Mouse (Mus musculus) retina, embryonic 14.5 days (tissue): Measurements from ENCODE around the gene Ptma.
"Not testable (repeated sequence)": the region's sequence is repeated elsewhere in the genome, so short reads cannot be mapped to it uniquely, and the experiment has no call there.

Experiments used
- DNase-seq: peaks from one replicate; pipeline ENCODE4 v3.0.0-alpha.2; 2015; ENCODE audit warnings: low spot score

Ptma gene

GRCm38 (mm10) chr1:86497361-86497760 is 29.2 kb upstream of the Ptma start:
- no peak for DNase-seq

GRCm38 (mm10) chr1:86497986-86498385 is 28.5 kb upstream of the Ptma start:
- DNase-seq: no peak

GRCm38 (mm10) chr1:86498611-86499010 is 27.9 kb upstream of the Ptma start:
- peak; percentile 62 for DNase-seq

DNA sequence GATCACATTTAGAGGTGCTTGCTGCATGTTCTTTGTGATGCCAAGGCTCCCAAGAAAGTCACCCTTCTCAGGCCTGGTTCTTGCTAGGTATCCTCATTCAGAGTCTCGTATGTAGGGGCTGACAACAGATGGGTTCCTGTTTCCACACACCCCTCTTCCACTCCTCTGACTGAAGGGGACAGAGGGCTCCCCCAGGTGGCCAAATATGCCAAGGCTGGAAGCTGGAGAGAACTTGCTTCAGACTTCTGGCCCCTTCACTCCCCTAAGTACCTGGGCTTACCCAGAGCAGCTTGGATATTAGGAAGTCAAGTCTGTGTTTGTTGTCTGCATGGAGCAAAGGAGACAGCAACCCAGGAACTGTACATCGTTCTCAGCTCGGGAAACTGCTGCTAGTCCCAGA is 26.6 kb upstream of the Ptma start:
- DNase-seq: peak; percentile 74

GRCm38 (mm10) chr1:86500681-86501080 is 25.8 kb upstream of the Ptma start:
- no peak for DNase-seq

DNA sequence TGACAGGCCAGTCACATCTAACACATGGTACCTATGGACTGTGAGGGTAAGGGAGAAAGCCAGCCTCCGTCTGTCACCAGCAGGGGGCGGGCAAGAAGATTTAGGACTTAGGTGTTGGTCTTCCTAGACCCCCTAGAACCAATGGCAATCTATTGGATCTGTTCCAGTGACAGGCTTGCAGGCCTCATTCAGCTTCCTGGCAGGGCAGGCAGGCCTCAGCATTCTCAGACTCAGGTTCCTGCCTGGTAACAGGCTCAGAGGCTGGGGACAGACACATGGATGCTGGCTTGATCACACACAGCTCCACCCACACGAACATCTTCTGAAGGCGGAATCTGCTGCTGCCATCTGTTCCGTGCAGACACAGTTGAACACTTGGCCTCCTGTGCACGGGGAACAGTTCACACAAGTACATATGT is 25.4 kb upstream of the Ptma start:
- DNase-seq: peak; percentile 86

GRCm38 (mm10) chr1:86501559-86501958 is 25.0 kb upstream of the Ptma start:
- peak; percentile 96 for DNase-seq

- no peak for DNase-seq
Measured at GRCm38 (mm10) chr1:86502221-86503048, 24.1 kb upstream of the Ptma start.

- DNase-seq: peak; percentile 61
Measured at GRCm38 (mm10) chr1:86503165-86503747, 23.3 kb upstream of the Ptma start.

DNA sequence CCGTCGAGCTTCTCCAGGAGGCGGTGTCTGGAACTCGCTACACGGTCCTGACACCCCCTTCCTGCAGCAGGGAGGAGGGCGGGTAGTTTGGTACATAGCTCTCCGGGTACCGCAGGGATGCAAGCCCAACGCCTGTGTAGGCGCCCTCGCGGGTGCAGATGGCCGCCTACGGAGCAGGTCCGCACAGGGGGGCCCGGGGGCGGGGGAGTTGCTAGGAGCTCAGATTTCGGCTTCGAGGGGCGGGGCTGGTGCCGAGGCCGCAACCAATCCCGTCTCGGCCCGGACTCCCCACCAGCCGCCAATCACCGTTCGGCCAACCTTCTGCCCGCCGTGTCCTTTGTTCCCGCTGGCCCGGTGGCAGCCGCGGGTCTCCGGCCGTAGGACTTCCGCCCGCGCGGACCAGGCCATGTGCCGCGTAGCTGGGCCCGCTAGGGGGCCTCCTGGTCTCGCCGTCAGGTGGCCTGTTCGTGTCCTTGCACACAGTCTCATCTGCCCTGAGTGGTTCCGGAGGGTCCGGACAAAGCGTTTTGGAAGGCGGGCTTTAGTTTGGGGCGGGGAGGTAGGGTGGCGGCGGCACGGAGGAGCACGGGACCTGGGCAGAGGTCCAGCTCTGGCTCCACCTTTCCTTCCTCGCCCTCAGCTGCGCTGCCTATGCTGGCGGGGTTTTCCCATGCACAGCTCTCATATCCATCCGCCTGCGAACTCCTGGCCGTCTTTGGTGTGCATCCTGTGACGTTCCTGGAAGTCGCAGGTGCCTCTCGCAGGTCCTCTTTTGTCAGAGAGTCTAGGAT is 22.4 kb upstream of the Ptma start:
- peak; percentile 96 for DNase-seq

- no peak for DNase-seq
Measured at GRCm38 (mm10) chr1:86504697-86505421, 21.7 kb upstream of the Ptma start.

DNA sequence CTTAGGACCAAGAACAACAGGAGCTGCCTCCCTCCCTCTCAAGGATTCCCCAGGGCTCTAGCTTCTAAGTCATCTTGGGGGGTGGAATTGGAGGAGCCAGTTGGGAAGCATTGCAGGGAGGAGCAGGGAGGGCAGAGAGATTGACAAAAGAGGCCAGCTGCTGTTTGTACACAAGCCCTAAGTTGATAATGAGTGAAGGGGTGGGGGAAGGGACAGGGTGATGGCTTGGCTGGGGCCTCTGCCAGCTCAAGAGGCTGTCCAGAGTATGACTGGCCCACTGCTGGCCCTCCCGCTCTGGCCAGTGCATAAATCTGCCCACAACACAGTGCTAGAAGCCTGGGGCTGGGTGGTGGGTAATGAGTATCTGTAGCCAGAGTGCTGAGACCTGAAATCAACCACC is 21.1 kb upstream of the Ptma start:
- DNase-seq: peak; percentile 65

- no peak for DNase-seq
Measured at GRCm38 (mm10) chr1:86506420-86506819, 20.1 kb upstream of the Ptma start.

- no peak for DNase-seq
Measured at GRCm38 (mm10) chr1:86507866-86508265, 18.7 kb upstream of the Ptma start.

GRCm38 (mm10) chr1:86509410-86509809 is 17.1 kb upstream of the Ptma start:
- peak; percentile 91 for DNase-seq

GRCm38 (mm10) chr1:86510266-86510665 is 16.3 kb upstream of the Ptma start:
- DNase-seq: no peak

GRCm38 (mm10) chr1:86510676-86511441 is 15.7 kb upstream of the Ptma start:
- peak; percentile 56 for DNase-seq

DNA sequence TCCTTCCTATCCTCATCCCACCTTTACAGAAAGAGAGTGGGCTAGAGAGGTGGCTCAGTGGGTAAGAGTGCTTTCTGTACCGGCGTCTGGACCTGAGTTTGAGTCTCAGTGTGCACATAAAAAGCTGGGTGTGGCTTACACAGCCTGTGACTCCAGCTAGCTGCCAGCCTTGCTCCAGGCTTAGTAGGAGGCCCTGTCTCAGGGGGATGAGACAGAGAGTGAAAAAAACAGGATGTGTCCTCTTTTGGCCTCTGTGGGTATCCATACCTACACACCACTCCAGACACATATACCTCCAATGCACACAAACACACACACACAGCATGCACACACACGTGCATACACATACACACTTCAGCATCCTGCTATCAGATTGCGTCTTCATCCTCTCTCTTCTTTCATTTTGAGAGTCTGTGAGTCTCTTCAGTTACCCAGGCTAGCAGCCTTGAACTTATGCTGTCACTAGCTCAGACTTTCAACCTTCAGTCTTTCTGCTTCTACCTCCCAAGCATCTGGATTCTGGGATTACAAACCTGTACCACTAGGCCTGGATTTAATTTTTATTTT is 14.3 kb upstream of the Ptma start:
- no peak for DNase-seq

DNA sequence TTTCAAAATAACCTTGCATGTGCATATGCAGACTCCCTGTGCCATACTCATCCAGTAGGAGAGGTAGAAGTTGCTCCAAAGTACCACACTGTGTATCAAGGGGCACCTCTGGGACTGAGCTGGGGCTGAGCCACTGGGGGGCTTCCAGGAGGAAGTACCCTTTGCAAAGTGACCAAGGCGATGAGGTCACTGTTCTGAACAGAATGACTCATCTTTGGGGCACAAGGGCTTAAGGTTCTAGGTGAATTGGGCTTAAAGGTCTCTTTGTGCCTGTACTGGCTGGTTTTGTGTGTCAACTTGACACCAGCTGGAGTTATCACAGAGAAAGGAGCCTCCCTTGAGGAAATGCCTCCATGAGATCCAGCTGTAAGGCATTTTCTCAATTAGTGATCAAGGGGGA is 13.5 kb upstream of the Ptma start:
- not testable (repeated sequence) for DNase-seq

GRCm38 (mm10) chr1:86515715-86516410 is 10.7 kb upstream of the Ptma start:
- no peak for DNase-seq
